Mouse (Mus musculus): ENCODE data around the gene Zmynd12. TPM values are rescaled to one million over a fixed set of nuclear protein-coding genes. Genes with fewer than 3 reads are reported as not detected.

Zmynd12 gene
- polyA plus RNA-seq (2016; fragmentation: Nextera tagmentation; extraction: Ambion mirVana) = 0.16 and 0.23 TPM in 2 replicates

DNA sequence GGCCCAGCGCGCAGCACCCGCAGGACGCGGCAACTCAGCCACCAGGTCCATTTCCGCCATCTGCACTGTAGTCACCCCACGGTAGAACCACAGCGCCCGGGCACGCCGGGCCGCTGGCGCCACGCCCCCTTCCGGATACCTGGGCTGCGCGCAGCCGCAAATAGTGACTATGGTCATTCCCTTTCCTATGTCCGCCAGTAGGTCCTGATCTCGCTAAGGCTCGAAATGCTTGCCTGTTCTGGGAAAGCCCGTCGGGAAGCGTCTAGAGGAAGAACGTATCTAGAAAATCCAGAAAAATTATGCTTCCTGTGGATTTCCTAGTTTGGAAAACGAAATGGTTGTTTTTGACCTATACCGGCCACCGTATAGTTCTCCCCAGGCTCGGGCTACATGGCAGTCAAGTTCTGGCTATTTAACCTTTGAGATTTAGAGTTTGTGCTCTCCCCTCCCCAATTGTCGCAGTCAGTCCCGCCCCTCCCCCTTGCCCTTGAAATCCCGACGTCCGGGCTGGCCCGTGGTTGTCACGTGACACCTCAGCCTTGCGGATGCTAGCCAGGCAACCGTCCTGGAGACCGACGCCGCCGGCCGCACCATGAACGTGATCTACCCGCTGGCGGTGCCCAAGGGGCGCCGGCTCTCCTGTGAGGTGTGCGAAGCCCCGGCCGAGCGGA lies at the start of gene Zmynd12, which contains the start of gene Ppcs:
TSS of gene Zmynd12 (plus strand) at position 521 of the 671 bp plus-strand sequence.
TSS of gene Ppcs (minus strand) at position 127 of the 671 bp plus-strand sequence.
- peak within 1 kb of the TSS; percentile 83 for H3K9ac ChIP-seq
- ATAC-seq = peak; percentile 92
- H3K4me2 ChIP-seq = peak within 1 kb of the TSS; percentile 95
- peak within 1 kb of the TSS; percentile 79 for H3K4me3 ChIP-seq
- H3K9me3 ChIP-seq (replicated peaks) = no peaks in the 10 kb centered on the region
- H3K27me3 ChIP-seq (replicated peaks) = no peaks in the 10 kb centered on the region
- peaks cover 65% of the 10 kb centered on the region for H3K4me1 ChIP-seq
- peak within 1 kb of the TSS; percentile 79 for H3K27ac ChIP-seq
- peaks cover 3% of the 10 kb centered on the region; the same call in 1 of the 2 replicates for H3K36me3 ChIP-seq
- WGBS (ENCODE audit: insufficient replicate concordance) = under 1% methylated on average over 52 of the region's 52 CpGs

DNA sequence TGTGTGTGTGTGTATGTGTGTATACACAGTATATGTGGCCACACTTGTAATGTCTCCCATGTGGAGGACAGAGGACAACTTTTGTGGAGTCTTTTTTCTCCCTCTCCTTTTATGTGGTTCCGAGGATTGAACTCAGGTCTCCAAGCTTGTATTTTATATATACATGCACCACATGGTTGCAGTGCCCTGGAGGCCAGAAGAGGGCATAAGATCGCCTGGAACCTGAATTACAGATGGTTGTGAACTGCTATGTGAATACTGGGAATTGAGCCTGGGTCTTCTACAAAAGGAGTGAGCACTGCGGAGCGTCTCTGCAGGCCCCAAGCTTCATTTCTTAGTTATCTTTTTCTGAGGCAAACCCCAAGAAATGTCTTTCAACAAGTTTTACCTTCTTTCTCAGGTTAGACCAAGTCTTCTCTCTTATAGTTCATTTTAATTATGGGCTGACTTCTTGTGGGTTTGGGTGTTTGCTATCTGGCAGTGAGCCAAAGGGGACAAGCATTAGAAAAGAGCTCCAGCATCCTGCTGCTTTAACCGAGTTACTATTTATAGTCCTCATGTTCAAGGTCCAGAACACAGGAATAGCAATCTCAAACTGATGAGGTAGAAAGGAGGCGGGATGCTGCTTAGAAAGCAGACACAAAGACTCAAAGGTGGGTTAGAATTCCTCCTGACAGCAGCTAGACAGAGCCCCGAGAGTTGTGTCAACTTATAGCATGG lies 41.0 kb upstream of the Zmynd12 start:
- H3K27ac ChIP-seq = no peak overlapping the region
- H3K9me3 ChIP-seq (replicated peaks) = no peaks in the 10 kb centered on the region
- H3K9ac ChIP-seq = no peak overlapping the region
- H3K27me3 ChIP-seq (replicated peaks) = peaks cover 2% of the 10 kb centered on the region
- WGBS (ENCODE audit: insufficient replicate concordance) = 59% methylated on average over 7 of the region's 7 CpGs
- H3K4me2 ChIP-seq = no peak overlapping the region
- ATAC-seq = no peak
- no peak overlapping the region for H3K4me3 ChIP-seq
- no peaks in the 10 kb centered on the region for H3K4me1 ChIP-seq
- no peaks in the 10 kb centered on the region for H3K36me3 ChIP-seq

DNA sequence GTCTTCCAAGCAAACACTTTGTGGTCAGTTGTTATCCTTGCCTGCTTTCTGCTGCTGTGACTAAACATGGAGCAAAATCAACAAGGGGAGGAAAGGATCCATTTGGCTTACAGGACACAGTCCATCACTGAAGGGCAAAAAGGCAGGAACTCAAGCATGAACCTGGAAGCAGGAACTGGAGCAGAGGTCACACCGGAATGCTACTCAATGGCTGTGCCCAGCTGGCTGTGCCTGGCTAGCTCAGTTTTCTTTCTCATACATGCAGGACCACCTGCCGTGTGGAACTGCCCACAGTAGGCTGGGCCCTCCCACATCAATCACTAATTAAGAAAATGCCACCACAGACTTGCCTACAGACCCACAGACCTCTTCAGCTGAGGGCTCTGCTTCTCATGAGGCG lies 33.4 kb upstream of the Zmynd12 start:
- Histone ChIP-seq H3K4me1 (no peaks in the 10 kb centered on the region), H3K9me3 (replicated peaks) (no peaks in the 10 kb centered on the region), H3K4me3 (no peak overlapping the region), H3K9ac (no peak overlapping the region), H3K27ac (no peak overlapping the region), H3K36me3 (no peaks in the 10 kb centered on the region), H3K27me3 (replicated peaks) (no peaks in the 10 kb centered on the region), H3K4me2 (no peak overlapping the region)
- WGBS (ENCODE audit: insufficient replicate concordance) = 71% methylated on average over 3 of the region's 3 CpGs
- ATAC-seq = no peak

DNA sequence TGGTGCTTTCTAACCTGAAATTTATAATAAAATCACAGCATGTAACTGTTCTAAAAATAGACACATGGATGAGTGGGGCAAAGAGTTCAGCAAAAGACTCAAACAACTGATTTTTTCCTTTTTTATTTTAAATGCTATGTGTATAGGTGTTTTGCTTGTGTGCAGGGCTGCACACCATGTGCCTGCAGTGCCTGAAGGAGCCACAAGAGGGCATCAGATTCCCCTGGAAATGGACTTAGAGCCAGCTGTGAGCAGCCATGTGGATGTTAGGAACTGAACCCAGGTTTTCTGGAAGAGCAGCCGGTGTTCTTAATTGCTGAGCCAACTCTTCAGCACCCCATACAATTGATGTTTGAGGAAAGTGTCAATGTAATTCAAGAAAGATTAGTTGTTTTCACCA lies 32.2 kb upstream of the Zmynd12 start:
- ATAC-seq = no peak
- Histone ChIP-seq H3K4me2 (no peak overlapping the region), H3K9me3 (replicated peaks) (no peaks in the 10 kb centered on the region), H3K4me3 (no peak overlapping the region), H3K27ac (no peak overlapping the region), H3K36me3 (no peaks in the 10 kb centered on the region), H3K4me1 (no peaks in the 10 kb centered on the region), H3K9ac (no peak overlapping the region), H3K27me3 (replicated peaks) (0 out of 2 replicates have a peak, but pooled peaks cover 6% of the 10 kb centered on the region)
- 74% methylated on average over 1 of the region's 1 CpGs for WGBS (ENCODE audit: insufficient replicate concordance)

DNA sequence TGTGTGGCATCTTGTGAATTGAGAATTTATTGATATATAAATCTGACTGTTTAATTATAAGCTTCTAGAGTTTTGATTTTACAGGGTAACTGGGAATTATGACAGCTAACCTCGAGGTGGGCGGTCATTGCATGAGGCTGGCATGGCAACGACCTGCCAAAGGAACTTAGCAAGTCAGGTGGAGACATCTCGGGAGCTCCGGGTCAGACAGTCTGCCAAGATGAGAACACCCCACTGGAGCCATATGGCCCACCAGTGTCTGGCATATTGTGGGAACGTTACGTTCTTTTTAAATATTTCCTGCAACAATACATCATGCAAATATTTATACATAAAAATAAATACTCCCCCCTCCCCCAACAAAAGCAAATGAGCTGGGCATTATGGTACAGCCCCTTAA lies 23.9 kb upstream of the Zmynd12 start:
- Histone ChIP-seq H3K27ac (no peak overlapping the region), H3K9ac (no peak overlapping the region), H3K4me1 (no peaks in the 10 kb centered on the region), H3K9me3 (replicated peaks) (0 out of 2 replicates have a peak, but pooled peaks cover 7% of the 10 kb centered on the region), H3K4me2 (no peak overlapping the region), H3K36me3 (no peaks in the 10 kb centered on the region), H3K27me3 (replicated peaks) (peaks cover 6% of the 10 kb centered on the region; the same call in 1 of the 2 replicates), H3K4me3 (no peak overlapping the region)
- no peak for ATAC-seq
- WGBS (ENCODE audit: insufficient replicate concordance) = 70% methylated on average over 7 of the region's 7 CpGs

DNA sequence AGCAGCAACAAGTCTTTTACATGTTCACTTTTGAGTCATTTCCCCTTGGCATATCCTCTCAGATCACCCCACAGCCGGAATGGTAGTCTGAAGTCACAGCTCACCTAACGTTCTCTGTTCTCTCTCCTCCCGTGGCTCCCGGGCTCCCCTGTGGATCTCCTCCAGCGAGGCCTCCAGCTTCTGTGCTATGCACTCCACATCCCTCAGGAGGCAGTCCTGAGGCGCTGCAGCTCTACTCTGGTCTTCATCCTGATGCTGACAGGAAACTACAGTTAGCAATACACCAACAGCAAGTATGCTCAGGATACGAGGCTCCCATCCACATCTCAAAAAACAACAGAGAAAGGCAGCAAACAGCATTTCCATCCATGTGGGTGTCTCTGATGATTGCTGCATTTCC lies 21.7 kb upstream of the Zmynd12 start:
- Histone ChIP-seq H3K9me3 (replicated peaks) (0 out of 2 replicates have a peak, but pooled peaks cover 7% of the 10 kb centered on the region), H3K27ac (no peak overlapping the region), H3K36me3 (no peaks in the 10 kb centered on the region), H3K4me1 (no peaks in the 10 kb centered on the region), H3K9ac (no peak overlapping the region), H3K4me2 (no peak overlapping the region), H3K4me3 (no peak overlapping the region), H3K27me3 (replicated peaks) (no peaks in the 10 kb centered on the region)
- WGBS (ENCODE audit: insufficient replicate concordance) = 42% methylated on average over 7 of the region's 7 CpGs
- no peak for ATAC-seq

DNA sequence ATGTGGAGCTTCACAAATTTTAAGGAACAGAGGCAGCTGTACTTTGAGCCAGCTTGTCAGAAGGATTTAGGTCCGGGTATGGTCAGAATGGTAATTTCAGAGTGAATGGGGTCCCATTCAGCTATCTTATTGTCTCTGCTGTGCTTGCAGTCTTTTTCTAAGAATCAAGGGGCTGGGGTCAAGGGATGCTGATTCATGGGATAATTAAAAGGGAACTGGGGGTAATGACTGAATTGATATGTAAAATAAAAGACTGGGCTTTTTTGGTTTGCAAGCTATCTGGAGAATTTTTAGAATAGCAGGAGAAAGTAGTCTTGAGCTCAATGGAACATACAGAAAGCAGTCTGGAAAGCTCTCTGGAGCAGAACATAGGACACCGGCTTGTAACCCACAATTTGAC lies 19.2 kb upstream of the Zmynd12 start:
- H3K9me3 ChIP-seq (replicated peaks) = 0 out of 2 replicates have a peak, but pooled peaks cover 14% of the 10 kb centered on the region
- H3K27ac ChIP-seq = no peak overlapping the region
- no peak overlapping the region for H3K9ac ChIP-seq
- no peak for ATAC-seq
- H3K4me1 ChIP-seq = no peaks in the 10 kb centered on the region
- no peaks in the 10 kb centered on the region for H3K27me3 ChIP-seq (replicated peaks)
- no peaks in the 10 kb centered on the region for H3K36me3 ChIP-seq
- no peak overlapping the region for H3K4me3 ChIP-seq
- H3K4me2 ChIP-seq = no peak overlapping the region
- 72% methylated on average over 2 of the region's 2 CpGs for WGBS (ENCODE audit: insufficient replicate concordance)

DNA sequence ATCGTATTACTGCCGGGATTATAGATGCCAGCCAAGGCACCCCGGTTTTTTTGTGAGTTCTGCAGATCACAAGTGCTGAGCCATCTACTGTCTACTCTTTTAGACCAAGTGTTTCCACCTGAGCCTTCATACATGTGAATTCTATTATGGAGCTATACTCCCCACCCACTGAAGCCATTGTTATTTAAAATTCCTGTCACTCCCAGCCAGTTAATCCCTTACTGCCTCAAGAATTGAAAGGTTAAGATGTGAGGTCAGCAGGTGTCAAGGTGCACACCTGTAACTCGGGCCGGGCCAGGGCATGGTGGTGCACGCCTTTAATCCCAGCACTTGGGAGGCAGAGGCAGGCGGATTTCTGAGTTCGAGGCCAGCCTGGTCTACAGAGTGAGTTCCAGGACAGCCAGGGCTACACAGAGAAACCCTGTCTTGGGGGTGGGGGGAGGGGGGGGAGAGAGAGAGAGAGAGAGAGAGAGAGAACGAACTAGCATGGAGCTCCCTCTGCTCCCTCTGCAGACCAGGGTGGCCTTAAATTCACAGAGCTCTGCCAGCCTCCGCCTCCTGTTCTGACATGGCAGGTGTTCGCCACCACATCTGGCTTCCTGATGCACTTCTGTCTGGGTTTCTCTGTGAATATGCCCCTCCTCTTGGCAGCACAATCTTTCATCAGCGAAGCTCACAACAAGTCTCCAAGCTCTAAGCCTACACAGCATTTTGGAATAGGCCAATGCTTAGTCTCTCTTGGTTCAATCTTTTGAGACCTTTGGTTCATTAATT lies 10.6 kb upstream of the Zmynd12 start:
- WGBS (ENCODE audit: insufficient replicate concordance) = 64% methylated on average over 12 of the region's 12 CpGs
- H3K4me1 ChIP-seq = peaks cover 24% of the 10 kb centered on the region
- peaks cover 36% of the 10 kb centered on the region for H3K27me3 ChIP-seq (replicated peaks)
- no peak overlapping the region for H3K4me3 ChIP-seq
- H3K9ac ChIP-seq = no peak overlapping the region
- no peak for ATAC-seq
- H3K36me3 ChIP-seq = no peaks in the 10 kb centered on the region
- H3K27ac ChIP-seq = no peak overlapping the region
- no peak overlapping the region for H3K4me2 ChIP-seq
- 0 out of 2 replicates have a peak, but pooled peaks cover 7% of the 10 kb centered on the region for H3K9me3 ChIP-seq (replicated peaks)

DNA sequence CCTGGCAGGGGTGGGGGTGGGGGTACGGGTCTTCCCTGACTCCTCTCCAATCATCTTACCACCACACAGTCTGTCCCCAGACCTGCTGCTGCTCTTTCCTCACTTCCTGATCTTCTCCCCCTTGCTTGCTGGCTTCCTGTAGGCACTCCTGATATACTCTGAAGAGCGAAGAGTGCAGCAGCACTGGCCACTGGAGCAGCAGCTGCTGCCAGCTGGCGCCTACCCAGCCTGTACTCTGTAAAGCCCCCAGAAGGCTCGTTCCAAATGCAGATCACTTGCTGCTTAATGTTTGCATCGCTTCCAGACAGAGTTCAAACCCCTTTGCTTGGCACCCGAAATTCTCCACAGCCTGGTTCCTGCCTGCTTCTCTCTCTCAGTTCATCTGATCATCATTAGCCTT lies 9.8 kb upstream of the Zmynd12 start:
- Histone ChIP-seq H3K4me1 (peaks cover 32% of the 10 kb centered on the region), H3K36me3 (no peaks in the 10 kb centered on the region), H3K9ac (no peak overlapping the region), H3K27me3 (replicated peaks) (peaks cover 36% of the 10 kb centered on the region), H3K9me3 (replicated peaks) (0 out of 2 replicates have a peak, but pooled peaks cover 3% of the 10 kb centered on the region), H3K4me2 (no peak overlapping the region), H3K4me3 (no peak overlapping the region), H3K27ac (no peak overlapping the region)
- no peak for ATAC-seq
- 38% methylated on average over 6 of the region's 6 CpGs for WGBS (ENCODE audit: insufficient replicate concordance)

DNA sequence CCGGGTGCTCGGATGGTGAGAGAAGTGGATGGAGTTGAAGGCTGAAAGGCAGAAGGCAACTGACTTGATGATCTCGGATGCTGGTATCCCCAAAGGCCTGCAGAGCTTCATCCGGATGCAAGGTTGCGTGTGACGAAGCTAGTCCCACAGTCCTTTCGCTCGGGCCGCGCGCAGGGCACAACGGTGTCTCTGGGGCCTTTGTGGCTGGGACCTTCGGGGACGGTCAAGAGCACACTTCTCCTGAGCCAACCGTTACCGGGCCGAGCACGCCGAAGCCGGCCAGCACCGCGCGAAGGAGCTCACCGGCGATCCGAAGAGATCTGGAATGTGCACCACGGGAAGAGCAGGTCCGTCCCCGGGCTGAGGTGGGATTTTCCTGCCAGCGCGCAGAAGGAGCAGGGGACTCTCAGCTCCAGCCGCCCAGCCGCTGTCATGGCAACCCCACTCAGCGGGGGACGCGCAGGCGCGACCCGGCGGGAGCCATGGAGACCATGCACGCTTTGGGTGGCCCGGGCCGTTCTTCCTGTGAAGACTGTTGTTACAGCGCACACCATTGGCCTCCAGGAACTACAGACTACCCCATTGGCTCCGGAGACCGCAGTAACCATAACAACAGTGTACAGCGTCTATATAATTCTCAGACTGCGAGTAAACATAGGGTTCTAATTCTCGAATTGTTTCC lies 7.4 kb upstream of the Zmynd12 start, which contains the start of gene Ccdc30:
TSS of gene Ccdc30 (minus strand) at position 450 of the 682 bp plus-strand sequence.
- ATAC-seq = peak; percentile 89
- WGBS (ENCODE audit: insufficient replicate concordance) = under 1% methylated on average over 49 of the region's 49 CpGs
- peaks cover 36% of the 10 kb centered on the region for H3K27me3 ChIP-seq (replicated peaks)

DNA sequence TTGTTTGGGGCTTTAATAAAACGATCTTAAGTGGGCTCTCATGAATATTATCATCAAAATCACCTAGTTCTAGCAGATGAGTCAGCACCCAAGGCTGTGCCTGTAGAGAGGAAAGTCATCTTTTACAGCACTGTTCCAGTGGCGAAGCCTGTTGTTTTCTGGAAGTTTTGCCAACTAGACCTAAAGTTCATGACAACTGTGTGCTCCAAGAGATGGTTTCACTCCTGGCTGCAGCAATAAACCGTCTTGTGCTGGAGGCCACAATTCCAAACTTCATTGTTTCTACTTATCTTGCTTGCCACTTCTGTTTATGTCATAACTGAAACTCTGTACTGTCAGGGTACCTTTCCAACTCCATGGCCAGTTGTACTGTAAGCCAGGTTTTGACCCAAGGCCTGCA lies 5.3 kb upstream of the Zmynd12 start:
- H3K9me3 ChIP-seq (replicated peaks) = no peaks in the 10 kb centered on the region
- ATAC-seq = no peak
- peaks cover 56% of the 10 kb centered on the region for H3K4me1 ChIP-seq
- peaks cover 3% of the 10 kb centered on the region; the same call in 1 of the 2 replicates for H3K36me3 ChIP-seq
- no peak overlapping the region for H3K9ac ChIP-seq
- peaks cover 26% of the 10 kb centered on the region for H3K27me3 ChIP-seq (replicated peaks)
- H3K4me3 ChIP-seq = no peak overlapping the region
- no peak overlapping the region for H3K27ac ChIP-seq
- 54% methylated on average over 3 of the region's 3 CpGs for WGBS (ENCODE audit: insufficient replicate concordance)
- peak overlapping the region; percentile 27 for H3K4me2 ChIP-seq

More for the DNA sequence above, 7.4 kb upstream of the Zmynd12 start, which contains the start of gene Ccdc30:
- H3K4me2 ChIP-seq = peak within 1 kb of the TSS; percentile 90
- H3K4me1 ChIP-seq = peaks cover 42% of the 10 kb centered on the region
- peak within 1 kb of the TSS; percentile 59 for H3K4me3 ChIP-seq
- peaks cover 3% of the 10 kb centered on the region; the same call in 1 of the 2 replicates for H3K36me3 ChIP-seq
- peak within 1 kb of the TSS; percentile 56 for H3K9ac ChIP-seq
- H3K9me3 ChIP-seq (replicated peaks) = no peaks in the 10 kb centered on the region
- no peak within 1 kb of the TSS for H3K27ac ChIP-seq
